Mouse (Mus musculus) A20 (cell line): Measurements from ENCODE around the gene F8a.
A peak's percentile ranks its signal among the peaks of the same experiment; 100 is the strongest.
"Not testable (repeated sequence)": the region's sequence is repeated elsewhere in the genome, so short reads cannot be mapped to it uniquely, and the experiment has no call there.

ENCODE experiments used
- DNase-seq: peaks from one replicate; pipeline ENCODE4 v3.0.0-alpha.2; 2011; ENCODE audit warnings: low read depth, low spot score

The F8a gene

DNA sequence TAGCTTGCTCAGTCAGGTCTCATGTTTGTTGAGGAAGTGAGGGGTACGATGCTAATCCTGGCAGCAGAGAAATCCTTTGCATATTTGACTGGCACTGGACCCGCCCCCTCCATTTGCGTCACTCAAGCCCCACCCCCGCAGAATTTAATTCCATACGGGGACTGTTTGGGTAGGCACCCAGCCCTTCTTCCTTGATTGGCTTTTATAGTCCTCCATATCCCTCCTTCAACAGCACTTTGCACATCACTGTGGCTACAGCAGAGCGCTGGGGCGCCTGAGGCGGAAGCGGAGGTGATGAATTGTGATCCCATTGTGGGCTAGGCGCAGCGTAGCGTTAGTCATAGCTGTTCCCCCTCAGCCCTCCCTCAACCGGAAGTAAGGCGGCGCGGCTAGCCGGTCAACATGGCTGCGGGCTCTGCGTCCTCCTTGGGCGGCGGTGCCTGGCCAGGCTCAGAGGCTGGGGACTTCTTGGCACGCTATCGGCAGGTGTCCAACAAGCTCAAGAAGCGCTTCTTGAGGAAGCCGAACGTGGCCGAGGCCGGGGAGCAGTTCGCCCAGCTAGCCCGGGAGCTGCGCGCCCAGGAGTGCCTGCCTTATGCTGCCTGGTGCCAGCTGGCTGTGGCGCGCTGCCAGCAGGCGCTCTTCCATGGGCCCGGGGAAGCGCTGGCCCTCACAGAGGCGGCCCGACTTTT lies at the start of gene F8a:
Gene F8a, plus strand, starts transcription at position 378 of the 692 bp plus-strand sequence.
- peak; percentile 87 for DNase-seq

DNA sequence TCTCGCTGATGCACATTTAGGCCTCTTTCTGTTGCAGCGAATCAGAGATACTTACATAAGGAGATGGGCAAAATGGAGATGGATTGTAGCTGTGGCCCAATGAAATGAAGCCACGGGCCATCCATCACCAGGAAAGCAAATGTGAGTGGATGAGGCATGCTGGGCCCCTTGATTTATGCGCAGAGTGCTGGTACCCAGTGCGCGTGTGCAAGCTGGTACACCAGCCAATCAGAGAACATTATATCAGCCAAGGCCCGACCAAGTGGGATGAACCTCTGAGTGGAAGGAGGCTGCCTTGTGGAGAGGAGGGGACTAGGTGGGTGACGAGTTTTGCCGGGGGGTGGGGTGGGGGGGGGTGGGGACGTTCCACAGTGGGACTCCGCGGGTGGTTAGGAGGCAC lies 36.2 kb upstream of the F8a start, which contains the start of gene Xlr3b:
Gene Xlr3b, plus strand, starts transcription at position 274 of the 400 bp plus-strand sequence.
- not testable (repeated sequence) for DNase-seq

- not testable (repeated sequence) for DNase-seq
These were observed 14.1 kb upstream of the F8a start, which contains the start of gene Xlr4b for GRCm38 (mm10) chrX:73213819-73214564. Gene Xlr4b, plus strand, starts transcription at chrX:73214333.

GRCm38 (mm10) chrX:73225365-73225764 lies 2.7 kb upstream of the F8a start:
- DNase-seq: no peak

- peak; percentile 79 for DNase-seq
These were observed 619 bp downstream of the F8a start for GRCm38 (mm10) chrX:73228606-73229214.

DNA sequence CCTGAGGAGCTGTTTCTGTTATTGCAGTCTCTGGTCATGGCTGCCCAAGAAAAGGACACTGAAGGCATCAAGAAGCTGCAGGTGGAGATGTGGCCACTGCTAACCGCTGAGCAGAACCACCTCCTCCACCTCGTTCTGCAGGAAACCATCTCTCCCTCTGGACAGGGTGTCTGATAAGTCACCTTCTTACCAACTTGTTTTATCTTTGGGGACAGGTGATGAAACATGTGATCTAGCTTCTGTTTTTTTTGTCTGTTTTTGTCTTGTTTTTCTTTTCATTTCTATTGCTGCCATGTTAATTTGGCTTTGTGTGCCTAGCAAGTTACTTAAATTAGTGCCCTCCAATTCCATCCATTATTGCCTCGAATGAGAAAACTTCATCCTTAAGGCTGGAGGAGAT lies 1.2 kb downstream of the F8a start:
- no peak for DNase-seq

DNA sequence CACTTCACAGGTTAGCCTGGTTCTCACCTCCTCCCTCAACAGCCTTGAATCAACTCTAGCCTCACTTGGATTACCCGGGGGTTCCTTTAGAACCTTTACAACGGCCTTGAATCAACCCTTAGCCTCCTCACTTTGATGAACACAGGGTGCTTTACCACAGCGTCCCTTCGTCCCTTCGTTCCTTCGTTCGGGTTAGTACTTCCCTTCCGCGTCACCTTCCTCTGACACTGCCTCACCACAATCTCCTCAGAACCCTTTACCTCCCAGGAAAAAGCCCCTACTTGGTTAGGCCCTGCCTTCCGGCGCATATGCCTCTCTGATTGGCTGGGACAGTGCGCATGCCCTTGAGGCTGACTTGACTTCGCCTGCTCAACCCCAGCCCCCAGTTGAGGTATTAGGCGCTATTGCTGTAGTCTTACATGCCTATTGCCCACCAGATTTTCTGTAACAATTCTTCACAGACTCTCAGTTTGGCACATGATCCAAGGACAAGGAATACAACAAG lies 14.8 kb downstream of the F8a start, which contains the start of gene Xlr4c:
Gene Xlr4c, minus strand, starts transcription at position 310 of the 505 bp plus-strand sequence.
- not testable (repeated sequence) for DNase-seq

DNA sequence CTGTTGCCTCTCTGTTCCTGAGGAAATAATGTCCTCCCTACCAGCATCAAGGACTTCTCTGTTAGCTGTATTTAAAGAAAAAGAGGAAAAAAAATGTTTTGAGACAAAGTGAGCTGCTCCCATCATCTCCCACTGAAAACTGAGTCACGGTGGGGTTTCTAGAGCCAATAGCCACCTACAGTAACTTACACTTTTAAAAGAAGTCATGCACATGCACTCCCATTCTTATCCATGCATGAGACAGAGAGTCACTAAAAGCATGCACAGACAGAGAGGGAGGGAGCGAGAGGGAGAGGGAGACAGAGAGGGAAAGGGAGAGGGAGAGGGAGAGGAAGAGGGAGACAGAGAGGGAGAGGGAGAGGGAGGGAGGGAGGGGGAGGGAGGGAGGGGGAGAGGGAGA lies 34.3 kb downstream of the F8a start:
- DNase-seq: not testable (repeated sequence)

DNA sequence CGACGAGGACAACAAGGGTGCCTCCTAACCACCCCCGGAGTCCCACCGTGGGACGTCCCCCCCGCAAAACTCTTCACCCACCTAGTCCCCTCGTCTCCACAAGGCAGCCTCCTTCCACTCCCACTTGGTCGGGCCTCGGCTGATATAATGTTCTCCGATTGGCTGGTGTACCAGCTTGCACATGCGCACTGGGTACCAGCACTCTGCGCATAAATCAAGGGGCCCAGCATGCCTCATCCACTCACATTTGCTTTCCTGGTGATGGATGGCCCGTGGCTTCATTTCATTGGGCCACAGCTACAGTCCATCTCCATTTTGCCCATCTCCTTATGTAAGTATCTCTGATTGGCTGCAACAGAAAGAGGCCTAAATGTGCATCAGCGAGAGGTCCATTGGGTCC lies 37.2 kb downstream of the F8a start, which contains the start of gene Xlr3c:
Gene Xlr3c, minus strand, starts transcription at position 121 of the 400 bp plus-strand sequence.
- not testable (repeated sequence) for DNase-seq
